Mouse (Mus musculus) ES-Bruce4 (cell line): ENCODE measurements around the gene Daam1. TPM values are rescaled to one million over a fixed set of nuclear protein-coding genes. Genes with fewer than 3 reads are reported as not detected.

Experiments
- H3K27ac ChIP-seq: 2 replicates; pipeline ENCODE4 v1.5.1; 2012; ENCODE audit warnings: low read length, inconsistent platforms; ENCODE audit not compliant: insufficient read depth
- H3K27me3 ChIP-seq: 2 replicates; pipeline ENCODE4 v1.6.1; 2012; ENCODE audit warnings: mild to moderate bottlenecking, low read length, inconsistent platforms; ENCODE audit not compliant: control insufficient read depth, poor library complexity, insufficient read depth, severe bottlenecking
- H3K36me3 ChIP-seq: 2 replicates; pipeline ENCODE4 v1.6.1; 2012; ENCODE audit warnings: inconsistent platforms, mild to moderate bottlenecking, low read length, moderate library complexity; ENCODE audit not compliant: control insufficient read depth, poor library complexity, insufficient read depth, severe bottlenecking
- H3K4me1 ChIP-seq: one replicate; pipeline ENCODE4 v1.8.1; 2011; ENCODE audit warnings: low read length; ENCODE audit not compliant: control insufficient read depth, insufficient read depth
- H3K4me3 ChIP-seq: 2 replicates; pipeline ENCODE4 v1.5.1; 2011; ENCODE audit warnings: low read depth, mild to moderate bottlenecking, low read length
- H3K9ac ChIP-seq: 2 replicates; pipeline ENCODE4 v1.6.1; 2012; ENCODE audit warnings: low read depth, mild to moderate bottlenecking, inconsistent platforms; ENCODE audit not compliant: poor library complexity, severe bottlenecking
- H3K9me3 ChIP-seq: replicated peaks from 2 replicates; pipeline ENCODE4 v1.6.1; 2012; ENCODE audit warnings: mild to moderate bottlenecking, low read length, inconsistent platforms; ENCODE audit not compliant: control insufficient read depth, poor library complexity, insufficient read depth, severe bottlenecking
- CTCF ChIP-seq: IDR thresholded peaks from one replicate; pipeline ENCODE4 v1.8.1; 2011; ENCODE audit warnings: low read depth, low read length
- EP300 ChIP-seq: IDR thresholded peaks from 2 replicates; pipeline ENCODE4 v1.6.1; 2011; ENCODE audit warnings: low read depth, low read length; ENCODE audit not compliant: insufficient read depth
- POLR2A ChIP-seq: IDR thresholded peaks from one replicate; pipeline ENCODE4 v1.8.1; 2011; ENCODE audit warnings: low read length; ENCODE audit not compliant: insufficient read depth
- polyA plus RNA-seq: library from polyadenylated mRNA; stranded (reverse); fragments of >200 nt; gene quantifications from 2 replicates; pipeline ENCODE4 v1.2.4, GENCODE M21; 2011; ENCODE audit warnings: low read depth; ENCODE audit not compliant: missing spikeins, insufficient read depth, insufficient read length

Gene Daam1
- polyA plus RNA-seq, 1 experiment = 33.0 TPM

DNA sequence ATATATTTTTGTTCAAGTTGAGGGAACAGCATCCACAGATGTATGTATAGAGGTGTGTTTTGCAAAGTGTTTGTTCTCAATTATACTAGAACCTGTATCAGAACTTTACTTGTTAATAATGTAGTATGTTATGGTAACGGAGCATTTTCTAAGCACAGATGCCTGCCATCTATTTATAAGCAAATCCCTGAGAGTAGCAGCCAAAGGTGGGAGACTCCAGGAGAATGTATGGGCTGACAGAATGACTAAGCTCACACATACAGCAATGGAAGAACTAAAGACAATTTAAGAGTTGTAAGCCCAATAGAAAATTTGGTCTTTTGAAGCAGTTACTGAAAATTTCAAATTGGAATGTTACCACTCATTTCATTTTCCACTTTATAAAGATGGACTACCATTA, 40.3 kb upstream of the Daam1 start:
- H3K36me3 ChIP-seq = no peaks in the 10 kb centered on the region
- H3K4me3 ChIP-seq = no peak overlapping the region
- H3K4me1 ChIP-seq = no peaks in the 10 kb centered on the region
- H3K9ac ChIP-seq = no peak overlapping the region
- no peaks in the 10 kb centered on the region for H3K9me3 ChIP-seq
- no peaks in the 10 kb centered on the region for H3K27me3 ChIP-seq
- H3K27ac ChIP-seq = no peak overlapping the region
- TF ChIP-seq POLR2A (no peak), CTCF (no peak), EP300 (no peak)

DNA sequence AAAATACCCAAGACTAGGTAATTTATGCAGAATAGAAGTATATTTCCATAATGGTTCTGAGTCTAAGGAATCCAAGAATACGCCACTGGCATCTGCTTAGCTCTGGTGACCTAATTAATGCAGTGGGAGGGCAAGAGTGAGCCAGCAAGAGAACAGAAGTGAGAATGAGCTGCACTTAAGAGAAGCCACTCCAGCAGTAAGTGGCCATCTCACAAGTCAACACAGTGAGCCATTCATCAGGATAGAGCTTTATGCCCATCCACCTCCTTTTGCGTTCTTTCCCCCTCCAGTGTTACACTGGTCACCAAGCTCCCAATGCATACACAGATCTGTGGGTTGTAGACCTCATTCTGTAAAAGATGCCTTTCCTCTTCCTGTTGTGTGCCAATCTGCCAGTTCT, 37.8 kb upstream of the Daam1 start:
- Histone ChIP-seq H3K9ac (no peak overlapping the region), H3K4me1 (no peaks in the 10 kb centered on the region), H3K27ac (no peak overlapping the region), H3K4me3 (no peak overlapping the region), H3K36me3 (no peaks in the 10 kb centered on the region), H3K27me3 (no peaks in the 10 kb centered on the region), H3K9me3 (no peaks in the 10 kb centered on the region)
- TF ChIP-seq EP300 (no peak), POLR2A (no peak), CTCF (no peak)

DNA sequence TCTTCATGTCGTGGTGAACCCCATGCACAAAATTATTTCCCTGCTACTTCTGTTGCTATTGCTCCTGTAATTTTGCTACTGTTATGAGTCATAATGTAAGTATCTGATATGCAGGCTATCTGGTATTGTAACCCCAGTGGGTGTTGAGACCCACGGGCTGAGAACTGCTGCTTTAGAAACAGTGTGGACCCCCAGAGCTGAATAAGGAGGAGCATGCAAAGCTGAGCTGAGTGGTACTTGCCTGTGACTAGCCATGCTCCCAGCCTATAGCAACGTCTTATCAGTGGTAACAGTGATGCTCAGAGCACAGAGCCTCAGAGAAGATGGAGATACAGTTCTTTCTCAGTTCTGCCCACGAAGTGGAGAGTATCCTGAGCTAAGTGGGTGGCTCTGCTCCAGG, 35.3 kb upstream of the Daam1 start:
- no peaks in the 10 kb centered on the region for H3K4me1 ChIP-seq
- H3K9ac ChIP-seq = no peak overlapping the region
- H3K9me3 ChIP-seq = no peaks in the 10 kb centered on the region
- H3K4me3 ChIP-seq = no peak overlapping the region
- no peaks in the 10 kb centered on the region for H3K27me3 ChIP-seq
- no peaks in the 10 kb centered on the region for H3K36me3 ChIP-seq
- TF ChIP-seq POLR2A (no peak), CTCF (no peak), EP300 (no peak)
- no peak overlapping the region for H3K27ac ChIP-seq

DNA sequence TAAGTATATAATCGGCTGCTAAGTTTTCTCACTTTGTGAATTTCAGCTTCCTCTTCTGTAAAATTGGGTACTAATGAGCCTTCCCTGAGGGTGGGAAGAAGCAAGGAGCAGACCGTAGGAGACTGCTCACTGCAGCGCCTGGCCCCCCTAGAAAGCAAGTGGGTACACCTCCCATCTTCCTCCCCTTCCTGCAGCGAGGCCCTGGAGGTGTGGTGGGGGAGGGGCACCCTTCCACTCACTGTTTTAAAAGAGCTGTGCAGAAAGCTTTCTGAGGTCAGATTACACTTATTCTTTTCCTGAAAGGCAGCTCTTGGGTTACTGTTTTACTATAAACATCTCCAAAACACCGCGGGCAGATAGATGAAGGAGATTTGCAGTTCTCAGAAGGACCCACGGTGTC, 34.4 kb upstream of the Daam1 start:
- no peak overlapping the region for H3K27ac ChIP-seq
- no peak overlapping the region for H3K4me3 ChIP-seq
- H3K27me3 ChIP-seq = no peaks in the 10 kb centered on the region
- no peak overlapping the region for H3K9ac ChIP-seq
- TF ChIP-seq EP300 (0 out of 2 replicates have a peak, but pooled peaks have one; percentile 19), POLR2A (no peak)
- no peaks in the 10 kb centered on the region for H3K4me1 ChIP-seq
- H3K9me3 ChIP-seq = no peaks in the 10 kb centered on the region
- no peaks in the 10 kb centered on the region for H3K36me3 ChIP-seq

DNA sequence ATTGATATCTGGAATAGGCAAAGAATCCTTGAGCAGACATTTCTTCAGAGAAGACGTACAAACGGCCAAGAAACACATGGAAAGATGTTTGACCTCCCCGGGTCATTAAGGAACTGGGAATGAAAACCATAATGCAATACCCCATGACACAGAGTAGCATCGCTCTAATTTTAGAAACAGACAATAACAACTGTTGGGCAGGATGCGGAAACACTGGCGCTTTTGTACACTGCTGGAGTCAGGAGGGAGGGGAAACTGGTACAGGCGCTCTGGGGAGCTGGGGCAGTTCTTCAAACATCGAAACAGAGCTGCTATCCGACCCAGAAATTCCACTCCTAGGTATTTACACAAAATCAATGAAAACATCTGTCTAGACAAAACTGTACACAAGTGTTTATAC, 23.6 kb upstream of the Daam1 start:
- no peaks in the 10 kb centered on the region for H3K9me3 ChIP-seq
- no peaks in the 10 kb centered on the region for H3K36me3 ChIP-seq
- H3K27me3 ChIP-seq = no peaks in the 10 kb centered on the region
- no peak overlapping the region for H3K27ac ChIP-seq
- no peaks in the 10 kb centered on the region for H3K4me1 ChIP-seq
- H3K9ac ChIP-seq = no peak overlapping the region
- H3K4me3 ChIP-seq = no peak overlapping the region
- no peak for TF ChIP-seq EP300
- TF ChIP-seq POLR2A = no peak
- TF ChIP-seq CTCF = no peak

DNA sequence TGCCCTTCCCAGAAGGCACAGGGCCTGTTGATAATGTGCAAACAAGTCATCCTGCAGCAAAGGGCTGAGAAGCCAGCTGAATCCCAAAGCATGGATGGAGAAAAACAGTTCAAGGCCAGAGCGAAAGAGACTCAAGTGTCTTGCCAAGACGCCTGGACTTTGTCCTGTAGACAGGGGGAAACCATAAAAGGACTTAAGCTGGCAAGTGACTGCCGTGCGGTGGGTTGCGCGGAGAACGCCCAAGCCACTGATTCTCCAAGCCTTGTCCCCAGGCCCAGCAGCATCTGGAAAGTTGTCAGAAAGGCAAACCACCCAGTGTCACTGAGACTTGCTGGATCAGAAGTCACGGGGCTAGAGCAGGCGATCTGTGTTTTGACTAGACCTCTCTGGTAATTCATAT, 22.2 kb upstream of the Daam1 start:
- Histone ChIP-seq H3K9ac (no peak overlapping the region), H3K4me3 (no peak overlapping the region), H3K36me3 (no peaks in the 10 kb centered on the region), H3K4me1 (no peaks in the 10 kb centered on the region), H3K9me3 (no peaks in the 10 kb centered on the region), H3K27ac (no peak overlapping the region), H3K27me3 (no peaks in the 10 kb centered on the region)
- no peak for TF ChIP-seq CTCF
- TF ChIP-seq EP300 = no peak

DNA sequence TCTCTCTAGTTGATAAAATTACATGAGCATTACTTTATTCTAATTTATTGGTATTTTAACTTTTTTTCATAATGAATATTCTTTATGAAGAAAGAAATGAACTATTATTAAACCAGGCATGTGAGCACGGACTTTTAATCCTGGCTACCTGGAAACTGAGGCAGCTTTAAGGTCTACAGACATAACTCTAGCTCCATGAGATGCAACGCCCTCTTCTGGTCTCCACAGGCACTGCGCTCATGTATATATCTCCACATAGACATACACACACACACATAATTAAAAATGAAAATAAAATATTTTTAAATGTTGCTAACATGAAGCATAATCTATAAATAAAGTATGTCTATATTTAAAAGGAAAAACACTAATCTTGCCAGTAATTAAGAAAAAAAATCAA, 21.3 kb upstream of the Daam1 start:
- H3K4me3 ChIP-seq = no peak overlapping the region
- no peaks in the 10 kb centered on the region for H3K9me3 ChIP-seq
- H3K27me3 ChIP-seq = no peaks in the 10 kb centered on the region
- H3K36me3 ChIP-seq = no peaks in the 10 kb centered on the region
- H3K9ac ChIP-seq = no peak overlapping the region
- H3K27ac ChIP-seq = no peak overlapping the region
- TF ChIP-seq EP300 (no peak), CTCF (no peak), POLR2A (no peak)
- H3K4me1 ChIP-seq = no peaks in the 10 kb centered on the region
